Mouse (Mus musculus) neural tube, embryonic 10.5 days (tissue): ENCODE data around the gene Auts2.

Experiments used
- DNase-seq: peaks from one replicate; pipeline ENCODE4 v3.0.0-alpha.2; 2017; ENCODE audit warnings: low spot score; ENCODE audit errors: extremely low spot score

Auts2 gene

GRCm38 (mm10) chr5:132324246-132324883 lies 218.8 kb downstream of the Auts2 start:
- DNase-seq = no peak

- DNase-seq = no peak
Measured at GRCm38 (mm10) chr5:132323608-132324007, 219.5 kb downstream of the Auts2 start.

GRCm38 (mm10) chr5:132322971-132323370 lies 220.2 kb downstream of the Auts2 start:
- no peak for DNase-seq

- no peak for DNase-seq
Measured at GRCm38 (mm10) chr5:132318026-132318765, 224.9 kb downstream of the Auts2 start.

- DNase-seq = no peak
Measured at GRCm38 (mm10) chr5:132316897-132317296, 226.2 kb downstream of the Auts2 start.

GRCm38 (mm10) chr5:132314300-132314699 lies 228.8 kb downstream of the Auts2 start:
- no peak for DNase-seq

GRCm38 (mm10) chr5:132307000-132307399 lies 236.1 kb downstream of the Auts2 start:
- no peak for DNase-seq

- no peak for DNase-seq
Measured at GRCm38 (mm10) chr5:132305354-132305934, 237.7 kb downstream of the Auts2 start.

GRCm38 (mm10) chr5:132302778-132303177 lies 240.4 kb downstream of the Auts2 start:
- DNase-seq = no peak

GRCm38 (mm10) chr5:132300794-132301193 lies 242.3 kb downstream of the Auts2 start:
- no peak for DNase-seq

GRCm38 (mm10) chr5:132299716-132300115 lies 243.4 kb downstream of the Auts2 start:
- DNase-seq = no peak

GRCm38 (mm10) chr5:132298996-132299395 lies 244.1 kb downstream of the Auts2 start:
- no peak for DNase-seq

GRCm38 (mm10) chr5:132297309-132297708 lies 245.8 kb downstream of the Auts2 start:
- no peak for DNase-seq

GRCm38 (mm10) chr5:132294469-132294868 lies 248.7 kb downstream of the Auts2 start:
- DNase-seq = no peak

- DNase-seq = no peak
Measured at GRCm38 (mm10) chr5:132292932-132293331, 250.2 kb downstream of the Auts2 start.

- DNase-seq = peak; percentile 15
Measured at GRCm38 (mm10) chr5:132290606-132291535, 252.3 kb downstream of the Auts2 start.

GRCm38 (mm10) chr5:132283741-132284140 lies 259.4 kb downstream of the Auts2 start:
- no peak for DNase-seq

- no peak for DNase-seq
Measured at GRCm38 (mm10) chr5:132274098-132274898, 268.8 kb downstream of the Auts2 start.

- DNase-seq = no peak
Measured at GRCm38 (mm10) chr5:132272132-132272531, 271.0 kb downstream of the Auts2 start.

- DNase-seq = no peak
Measured at GRCm38 (mm10) chr5:132270896-132271295, 272.2 kb downstream of the Auts2 start.

GRCm38 (mm10) chr5:132270074-132270473 lies 273.1 kb downstream of the Auts2 start:
- no peak for DNase-seq
